Mouse (Mus musculus) v-Abl transformed pro-B cells (cell line): ENCODE results near the gene Spata45.

Source experiments
- in situ Hi-C, 2 experiments: fragments of 400-800 bp; cut with MboI; formaldehyde crosslinking; loops; one replicate each; pipeline ENCODE4 v1.15.1; 2025; ENCODE audit not compliant: unreplicated experiment in 2 of 2

The Spata45 gene

DNA sequence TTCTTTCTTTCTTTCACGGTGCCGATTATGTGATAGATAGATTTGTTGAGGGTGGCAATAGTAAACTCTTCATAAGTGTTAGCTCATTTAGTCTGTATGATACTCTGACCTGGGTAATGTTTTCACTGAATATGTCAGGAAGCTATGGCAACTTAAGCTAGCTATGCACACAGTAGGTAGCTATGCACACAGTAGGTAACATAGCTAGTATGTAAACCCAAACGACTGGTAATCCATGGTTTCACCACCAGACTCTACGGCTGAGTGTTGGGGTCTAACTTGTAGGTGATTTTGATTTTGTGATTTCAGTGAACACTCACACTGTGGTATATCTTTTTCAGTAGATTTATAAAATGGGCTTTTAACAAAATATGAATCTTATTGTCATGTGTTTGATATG is 1.6 kb downstream of the Spata45 start:
- in situ Hi-C loops: no loop called here

DNA sequence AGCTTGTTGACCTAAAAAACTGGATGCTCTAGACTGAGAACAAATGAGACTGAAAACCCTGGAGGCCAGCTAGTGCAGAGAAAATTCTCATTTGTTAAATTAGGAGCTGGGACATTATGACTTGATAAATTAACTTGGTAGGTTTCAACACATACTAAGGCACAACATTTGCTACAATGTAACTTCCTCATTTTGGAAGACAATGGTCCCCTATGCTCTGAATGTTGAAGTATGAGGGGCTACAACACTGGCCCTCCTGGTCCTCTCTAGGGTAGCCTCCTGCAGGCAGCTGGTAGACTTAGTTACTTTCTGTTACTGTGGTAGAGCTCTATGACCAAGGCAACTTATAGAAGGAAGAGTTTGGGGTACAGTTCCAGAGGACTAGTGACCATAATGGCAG is 4.9 kb downstream of the Spata45 start:
- in situ Hi-C loops: no loop called here

GRCm38 (mm10) chr1:191042106-191042505 is 5.7 kb downstream of the Spata45 start:
- in situ Hi-C loops: no loop called here

- in situ Hi-C loops: no loop called here
Measured at GRCm38 (mm10) chr1:191042688-191043087, 6.2 kb downstream of the Spata45 start.

GRCm38 (mm10) chr1:191045264-191045663 is 8.8 kb downstream of the Spata45 start:
- in situ Hi-C loops: no loop called here

DNA sequence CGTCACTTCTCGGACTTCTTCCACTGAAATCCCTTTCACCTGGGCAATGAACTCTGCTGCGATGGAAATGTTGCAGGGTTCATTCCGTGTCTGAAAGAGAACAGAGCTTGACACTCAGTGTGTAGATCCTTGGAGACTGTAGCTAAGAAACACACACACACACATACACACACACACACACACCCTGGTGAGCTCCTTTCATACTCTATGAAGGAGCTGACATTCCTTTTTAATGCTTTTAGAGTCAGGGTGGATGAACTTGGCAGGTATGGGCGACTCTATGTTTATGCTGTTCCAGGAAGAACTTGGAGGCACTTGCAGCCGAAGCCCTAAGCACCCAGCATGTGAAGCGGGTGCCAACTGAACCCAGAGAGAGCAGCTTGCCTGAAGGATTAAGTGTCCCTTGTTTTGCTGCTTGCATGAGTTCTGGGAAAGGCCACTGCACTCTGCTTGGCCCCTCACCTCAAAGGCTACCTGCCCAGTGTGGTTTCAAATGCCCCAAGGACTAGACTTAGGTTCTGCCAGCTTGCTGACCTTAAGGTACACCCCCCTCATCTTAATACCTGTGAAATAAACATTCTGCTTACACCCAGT is 9.9 kb downstream of the Spata45 start:
- in situ Hi-C loops: no loop called here

DNA sequence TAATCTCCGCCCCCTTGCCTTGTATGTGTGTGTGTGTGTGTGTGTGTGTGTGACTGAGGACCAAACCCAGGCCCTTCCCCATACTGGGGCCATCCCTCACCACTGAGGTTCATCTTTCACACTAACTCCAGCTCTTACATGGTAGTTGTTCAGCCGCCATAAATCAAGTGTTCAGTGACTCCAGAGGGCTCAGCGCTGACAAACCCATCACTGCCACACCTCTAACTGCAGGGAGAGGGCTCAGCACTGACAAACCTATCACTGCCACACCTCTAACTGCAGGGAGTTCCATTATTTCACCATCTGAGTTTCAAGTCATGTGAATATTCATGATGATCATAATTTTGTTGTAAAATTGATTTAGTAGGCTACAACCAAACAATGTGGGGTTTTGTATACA is 17.1 kb downstream of the Spata45 start:
- in situ Hi-C loops: no loop called here

GRCm38 (mm10) chr1:191054870-191055532 is 18.6 kb downstream of the Spata45 start:
- in situ Hi-C loops: no loop called here

- in situ Hi-C loops: no loop called here
Measured at GRCm38 (mm10) chr1:191055533-191055873, 19.1 kb downstream of the Spata45 start.

- in situ Hi-C loops: no loop called here
Measured at GRCm38 (mm10) chr1:191057461-191057860, 21.0 kb downstream of the Spata45 start.

- in situ Hi-C loops: loop anchor here in 1 of 2 experiments (5.0 kb wide), 1 partner anchor 35 kb away; the partner anchor contains the start of gene Flvcr1
Measured at GRCm38 (mm10) chr1:191062241-191062780, 25.9 kb downstream of the Spata45 start.

DNA sequence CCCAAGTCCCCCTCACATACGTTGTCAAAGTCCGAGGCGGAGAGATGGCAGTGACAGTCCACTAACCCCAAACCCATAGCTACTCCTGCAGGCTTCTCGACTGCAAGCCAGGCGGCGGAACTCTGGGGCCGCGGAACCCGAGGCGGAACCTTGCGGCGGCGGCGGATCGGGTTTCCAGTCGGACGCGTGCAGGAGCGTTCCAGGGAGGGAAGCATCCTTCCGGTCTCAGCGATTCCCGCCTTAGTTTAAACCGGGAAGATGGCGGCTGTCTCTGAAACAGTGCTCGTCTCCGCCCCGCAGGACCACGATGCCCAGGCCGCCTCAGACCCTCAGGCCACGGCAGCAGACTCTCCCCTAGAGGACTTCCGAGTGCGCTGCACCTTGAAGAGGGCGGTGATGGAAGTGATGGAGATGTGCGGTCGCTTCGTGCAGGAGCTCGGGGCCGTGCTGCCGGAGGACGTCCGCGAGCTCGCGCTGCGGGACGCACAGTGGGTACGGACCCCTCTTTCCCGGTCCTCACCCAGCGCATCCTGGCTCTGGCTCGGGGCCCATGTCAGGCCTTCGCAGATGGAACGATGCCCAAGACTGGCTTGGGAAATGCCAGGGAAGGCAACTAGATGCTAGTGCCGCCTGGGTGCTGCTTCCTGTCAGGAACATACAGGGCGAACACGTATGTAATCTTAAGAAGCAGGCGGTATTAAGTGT is 26.5 kb downstream of the Spata45 start, which contains the start of the genes Tatdn3 and Nsl1:
Tatdn3 (minus strand) TSS at position 152 of the 705 bp plus-strand sequence.
Nsl1 (plus strand) TSS at position 232 of the 705 bp plus-strand sequence.
- in situ Hi-C loops: loop anchor here in 1 of 2 experiments (5.0 kb wide), 1 partner anchor 36 kb away; the partner anchor contains the start of gene Flvcr1

GRCm38 (mm10) chr1:191063700-191064099 is 27.3 kb downstream of the Spata45 start:
- in situ Hi-C loops: loop anchor here in 1 of 2 experiments (5.0 kb wide), 1 partner anchor 36 kb away; the partner anchor contains the start of gene Flvcr1

- in situ Hi-C loops: loop anchor here in 1 of 2 experiments (5.0 kb wide), 1 partner anchor 37 kb away; the partner anchor contains the start of gene Flvcr1
Measured at GRCm38 (mm10) chr1:191064535-191064934, 28.1 kb downstream of the Spata45 start.

DNA sequence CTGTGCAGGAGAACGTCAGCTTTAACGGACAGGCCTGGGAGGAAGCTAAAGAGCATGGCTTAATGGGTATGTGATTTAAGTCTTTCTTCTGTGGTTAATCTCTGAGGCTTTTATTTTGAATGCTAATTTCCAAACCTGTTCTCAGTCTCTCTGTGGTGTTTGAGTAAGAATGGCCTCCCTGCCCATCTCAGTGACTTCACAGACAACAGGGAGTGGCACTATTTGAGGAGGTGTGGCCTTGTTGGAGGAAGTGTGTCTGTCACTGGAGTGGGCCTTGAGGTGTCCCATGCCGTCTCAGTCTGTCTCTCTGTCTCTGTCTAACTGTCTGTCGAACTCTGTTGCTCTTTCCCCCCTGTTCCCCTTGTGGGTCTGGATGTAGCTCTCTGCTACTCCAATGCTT is 28.7 kb downstream of the Spata45 start:
- in situ Hi-C loops: no loop called here

- in situ Hi-C loops: no loop called here
Measured at GRCm38 (mm10) chr1:191068377-191068776, 31.9 kb downstream of the Spata45 start.

- in situ Hi-C loops: no loop called here
Measured at GRCm38 (mm10) chr1:191070259-191070658, 33.8 kb downstream of the Spata45 start.

GRCm38 (mm10) chr1:191071613-191072012 is 35.2 kb downstream of the Spata45 start:
- in situ Hi-C loops: no loop called here

GRCm38 (mm10) chr1:191072329-191072913 is 36.0 kb downstream of the Spata45 start:
- in situ Hi-C loops: no loop called here

- in situ Hi-C loops: no loop called here
Measured at GRCm38 (mm10) chr1:191073001-191073400, 36.6 kb downstream of the Spata45 start.

DNA sequence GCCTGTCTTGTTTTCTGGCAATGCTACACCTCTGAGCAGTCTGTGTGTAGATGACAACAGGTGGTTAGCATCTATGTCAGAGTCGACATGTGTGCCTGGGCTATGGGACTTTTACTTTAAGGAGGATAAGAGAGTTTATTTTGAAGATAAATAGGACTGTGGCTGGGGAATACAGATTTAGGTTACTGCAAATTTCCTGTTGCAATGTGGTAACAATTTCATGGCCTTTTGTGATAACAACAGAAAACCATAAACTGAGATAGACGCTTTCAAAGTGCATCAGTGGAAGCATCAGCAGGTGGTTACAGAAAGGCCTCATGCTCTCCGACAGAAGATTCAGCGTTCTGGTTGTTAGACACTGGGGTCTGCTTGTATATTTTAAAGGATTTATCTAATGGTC is 37.0 kb downstream of the Spata45 start:
- in situ Hi-C loops: no loop called here
